Mouse (Mus musculus) cerebellum, adult 8-10 months (tissue): Measurements from ENCODE around the gene Zfr.

Experiments used
- DNase-seq: peaks from one replicate; pipeline ENCODE4 v3.0.0; 2022

Zfr gene

GRCm38 (mm10) chr15:12217849-12218248 is 100.2 kb downstream of the Zfr start:
- no peak for DNase-seq

- no peak for DNase-seq
Observed at GRCm38 (mm10) chr15:12218583-12219382, 101.2 kb downstream of the Zfr start.

DNA sequence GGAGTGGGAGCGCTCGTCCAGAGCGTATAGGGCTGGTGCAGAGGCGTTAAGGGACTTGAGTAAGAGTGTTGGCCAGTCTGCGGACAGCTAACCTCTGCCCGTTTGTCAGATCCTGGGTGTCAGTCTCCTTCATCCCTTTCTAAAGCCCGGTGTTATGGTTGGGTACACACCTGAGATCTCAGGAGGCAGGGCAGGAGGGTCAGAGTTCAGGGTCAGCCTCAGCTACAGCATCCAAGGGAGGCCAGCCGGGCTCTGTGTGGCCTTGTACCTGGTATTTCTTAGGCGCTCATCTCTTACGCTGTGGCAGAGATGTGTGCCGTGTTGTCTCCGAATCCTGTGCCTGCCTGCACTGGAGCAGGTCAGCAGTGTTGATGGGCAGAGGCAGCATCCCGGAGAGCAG is 103.5 kb downstream of the Zfr start:
- DNase-seq = no peak

DNA sequence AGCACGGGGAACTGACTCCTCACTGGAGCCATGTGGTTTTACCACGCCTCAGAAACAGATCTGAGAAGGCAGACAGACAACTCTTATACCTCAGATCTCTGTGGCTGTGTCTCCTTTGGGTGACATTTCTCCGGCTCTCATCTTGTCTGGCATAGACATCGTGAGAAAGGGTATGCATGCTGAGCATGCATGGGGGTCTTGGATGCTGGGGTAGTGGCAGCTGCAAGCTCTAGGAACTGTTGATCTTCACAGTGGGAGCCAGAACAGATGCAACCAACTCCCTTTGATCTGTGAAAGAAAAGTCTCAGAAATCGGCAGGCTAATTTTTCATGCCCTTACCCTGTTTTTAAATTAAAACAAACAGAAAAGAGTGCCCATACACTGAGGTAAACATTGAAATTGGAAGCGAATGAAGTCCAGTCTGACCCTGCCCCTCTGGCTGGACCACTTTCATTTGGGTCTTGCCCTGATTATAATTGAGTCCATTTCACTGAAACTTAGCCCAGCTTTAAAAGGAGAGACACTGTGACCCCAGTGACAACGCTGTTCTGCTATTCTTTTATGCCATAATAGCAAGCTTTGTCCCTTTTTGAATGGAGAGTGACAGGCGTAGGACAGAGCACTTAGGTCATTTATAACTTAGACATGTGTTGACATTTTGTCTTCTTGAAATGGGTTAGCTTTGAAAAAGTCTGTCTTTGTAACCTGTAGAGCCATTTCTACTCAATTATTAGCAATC is 105.1 kb downstream of the Zfr start:
- no peak for DNase-seq

GRCm38 (mm10) chr15:12223393-12223792 is 105.8 kb downstream of the Zfr start:
- no peak for DNase-seq

DNA sequence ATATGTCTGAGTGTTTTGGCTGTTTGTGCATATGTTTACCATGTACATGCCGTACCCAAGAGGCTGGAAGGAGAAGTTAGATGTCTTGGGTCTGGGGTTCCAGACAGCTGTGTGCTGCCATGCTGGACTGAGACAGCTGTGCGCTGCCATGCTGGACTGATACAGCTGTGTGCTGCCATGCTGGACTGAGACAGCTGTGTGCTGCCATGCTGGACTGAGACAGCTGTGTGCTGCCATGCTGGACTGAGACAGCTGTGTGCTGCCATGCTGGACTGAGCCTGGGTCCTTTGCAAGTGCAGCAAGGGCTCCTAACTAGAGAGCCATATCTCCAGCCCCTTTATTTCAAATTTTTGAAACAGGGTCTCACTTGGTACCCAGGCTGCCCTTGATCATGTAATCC is 106.6 kb downstream of the Zfr start:
- DNase-seq = no peak

DNA sequence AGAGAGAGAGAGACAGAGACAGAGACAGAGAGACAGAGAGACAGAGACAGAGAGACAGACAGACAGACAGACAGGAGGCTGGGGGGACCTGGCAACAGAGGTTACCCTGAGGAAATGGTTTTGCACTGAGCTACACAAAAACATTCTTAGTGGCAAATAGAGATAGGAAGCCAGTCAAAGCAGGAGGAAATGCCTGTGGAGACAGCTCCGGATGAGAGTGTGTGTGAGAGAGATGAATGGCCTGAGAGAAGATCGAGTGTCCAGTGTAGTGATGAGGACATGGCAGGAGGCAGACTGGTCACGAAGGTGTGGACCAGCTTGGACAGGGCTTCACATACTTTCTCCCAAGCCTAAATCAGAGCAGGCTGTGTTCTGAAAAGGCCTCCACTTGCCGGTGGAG is 107.4 kb downstream of the Zfr start:
- no peak for DNase-seq

- no peak for DNase-seq
Observed at GRCm38 (mm10) chr15:12226908-12227307, 109.3 kb downstream of the Zfr start.

DNA sequence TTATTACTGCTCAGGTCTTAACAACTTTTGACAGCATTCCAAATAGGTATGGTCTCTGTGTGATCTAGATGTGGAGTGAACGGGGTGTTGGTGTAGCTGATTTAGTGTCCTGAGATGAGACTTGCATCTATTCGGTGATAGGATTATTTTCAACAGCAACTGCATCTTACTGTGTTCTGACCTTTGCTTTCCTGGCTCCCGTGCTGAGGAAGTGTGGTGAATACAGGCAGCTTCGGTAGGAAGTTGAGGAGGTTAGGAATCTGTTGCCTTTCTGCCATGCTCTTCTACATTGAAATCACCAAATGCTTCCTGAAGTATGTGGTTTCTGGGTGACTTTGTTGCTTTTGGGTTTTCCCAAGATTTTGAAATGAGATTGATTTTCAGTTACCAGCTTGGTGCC is 109.7 kb downstream of the Zfr start:
- no peak for DNase-seq

DNA sequence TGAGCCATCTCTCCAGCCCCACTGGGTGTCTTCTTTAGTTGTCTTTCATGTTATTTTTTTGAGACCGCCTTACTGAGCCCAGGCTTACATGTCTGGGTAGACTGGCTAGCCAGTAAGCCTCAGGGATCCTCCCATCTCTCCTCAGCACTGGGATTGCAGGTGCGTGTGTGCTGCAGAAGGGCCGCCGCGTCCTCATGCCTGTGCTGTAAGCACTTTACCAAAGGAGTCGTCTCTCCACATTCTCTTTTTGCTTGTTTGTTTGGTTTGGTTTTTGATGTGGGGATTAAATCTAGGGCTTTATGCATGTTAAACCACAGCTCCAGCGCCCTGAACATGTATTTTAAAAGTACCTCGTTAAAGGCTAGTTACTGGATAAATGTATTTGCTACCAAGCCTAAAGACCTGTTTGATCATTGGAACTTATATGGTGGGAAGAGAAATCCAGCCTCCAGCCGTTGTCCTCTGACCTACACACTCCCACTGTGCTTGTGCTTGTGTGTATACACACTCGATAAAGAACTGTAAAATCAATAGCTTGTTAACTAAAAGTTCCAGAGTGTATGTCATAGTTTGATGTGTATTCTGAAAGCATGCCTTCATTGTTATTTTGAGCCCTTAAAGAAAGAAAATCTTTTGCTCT is 112.1 kb downstream of the Zfr start:
- DNase-seq = no peak

DNA sequence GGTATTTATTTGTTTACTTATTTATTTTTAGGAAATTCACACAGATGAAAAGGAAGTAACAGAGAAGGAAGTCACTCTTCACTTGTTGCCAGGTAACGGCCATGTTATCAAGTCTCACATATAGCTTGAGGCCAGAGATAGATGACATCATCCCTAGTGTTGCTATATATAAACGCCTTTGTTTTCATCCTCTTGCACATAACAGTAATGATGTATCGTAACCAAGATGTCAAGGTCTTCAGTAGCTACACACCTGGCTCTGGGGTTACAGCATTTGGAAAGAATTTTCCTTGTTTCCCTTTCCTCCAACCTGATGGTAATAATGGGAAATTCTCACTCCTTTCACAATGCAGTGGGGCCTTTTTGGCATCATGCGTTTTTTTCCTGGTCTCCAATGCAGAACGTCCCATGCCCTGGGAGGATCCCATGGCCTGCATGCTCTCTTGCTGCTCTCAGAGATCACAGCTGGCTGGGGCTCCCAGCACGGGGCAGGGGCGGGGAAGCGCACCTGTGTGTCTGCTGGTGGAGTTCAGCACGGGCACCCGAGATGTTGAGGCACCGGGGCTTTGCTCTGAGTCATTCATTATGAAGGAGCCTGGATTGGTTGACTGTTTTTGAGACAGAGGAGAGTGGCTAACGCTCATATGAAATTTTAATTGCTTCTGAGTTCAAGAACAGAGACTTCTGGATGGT is 112.8 kb downstream of the Zfr start:
- no peak for DNase-seq

GRCm38 (mm10) chr15:12231462-12231861 is 113.8 kb downstream of the Zfr start:
- no peak for DNase-seq

- no peak for DNase-seq
Observed at GRCm38 (mm10) chr15:12232429-12232828, 114.8 kb downstream of the Zfr start.

- DNase-seq = no peak
Observed at GRCm38 (mm10) chr15:12233021-12233420, 115.4 kb downstream of the Zfr start.
